Mouse (Mus musculus) cerebellum, adult (tissue): Measurements from ENCODE around the gene Tmem86a.

Experiments used
- ATAC-seq: cut with Nextera tagmentation; 2 replicates; pipeline ENCODE4 v1.9.2; 2017; ENCODE audit warnings: mild to moderate bottlenecking, moderate library complexity, mixed read lengths; ENCODE audit not compliant: insufficient number of reproducible peaks, low FRiP score, low TSS enrichment

Gene Tmem86a

DNA sequence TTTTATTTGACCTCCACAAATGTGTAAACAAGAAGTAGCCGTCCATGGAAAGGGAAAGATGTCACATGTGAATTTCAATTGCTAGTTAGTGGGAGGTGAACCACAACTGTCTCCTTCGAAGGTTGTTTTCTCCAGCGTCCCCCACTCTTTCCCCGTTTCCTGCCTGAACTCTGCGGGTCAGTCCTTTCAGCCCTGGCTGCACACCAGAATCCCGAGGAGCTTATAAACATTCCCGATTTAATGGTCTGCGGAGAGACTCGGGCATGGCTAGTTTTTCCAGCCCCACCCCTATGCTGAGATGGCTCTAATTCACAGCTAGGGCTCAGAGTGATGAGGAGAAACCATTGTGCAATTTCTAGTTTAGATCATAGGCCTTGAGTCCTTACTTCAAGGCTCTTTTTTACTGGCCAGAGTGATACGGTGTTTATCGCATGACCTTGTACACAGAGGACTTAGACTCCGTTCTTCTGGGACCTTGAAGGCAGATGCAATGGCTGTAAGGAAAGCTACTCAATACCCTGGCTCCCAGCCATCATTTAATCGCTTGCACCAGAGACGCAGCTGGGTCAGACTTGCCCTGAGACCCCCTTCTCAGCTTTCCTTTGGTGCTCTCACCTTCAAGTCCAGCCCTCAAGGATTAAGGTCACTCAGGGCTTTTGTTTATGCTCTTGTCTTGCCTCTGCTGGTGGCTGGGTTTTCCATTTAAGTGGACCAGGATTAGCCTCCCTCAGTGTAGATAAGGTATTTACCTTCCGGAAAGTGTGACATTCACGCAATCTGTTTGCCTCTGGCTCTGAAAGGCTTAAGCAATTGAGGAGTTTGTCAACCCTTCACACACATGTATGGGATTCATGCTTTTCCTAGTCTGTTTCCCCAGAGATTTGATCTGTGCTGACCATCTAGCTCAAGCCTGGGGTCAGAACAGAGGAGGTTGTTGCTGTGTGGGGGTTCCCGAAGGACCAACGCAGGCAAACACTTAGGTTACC, 23.4 kb downstream of the Tmem86a start:
- no peak for ATAC-seq

DNA sequence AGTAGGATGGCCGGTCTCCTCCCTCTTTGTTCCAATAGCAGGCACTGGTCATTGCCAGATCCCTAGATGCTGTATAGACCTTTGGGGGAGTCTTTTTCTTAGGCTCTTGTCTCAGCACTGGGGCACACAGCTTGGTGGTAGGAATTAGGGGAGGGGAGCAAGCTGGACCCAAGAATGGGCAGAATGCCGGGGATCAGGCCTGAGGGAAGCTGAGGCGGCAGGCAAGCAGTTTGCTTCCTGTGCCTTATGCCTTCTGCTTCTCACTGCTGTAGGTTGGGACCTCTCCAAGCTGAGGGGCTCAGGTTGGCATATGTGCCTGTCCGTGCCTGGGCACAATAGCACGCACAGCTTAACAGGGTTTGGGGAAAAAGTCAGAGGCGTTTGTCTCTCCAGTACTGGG, 25.8 kb downstream of the Tmem86a start:
- no peak for ATAC-seq

DNA sequence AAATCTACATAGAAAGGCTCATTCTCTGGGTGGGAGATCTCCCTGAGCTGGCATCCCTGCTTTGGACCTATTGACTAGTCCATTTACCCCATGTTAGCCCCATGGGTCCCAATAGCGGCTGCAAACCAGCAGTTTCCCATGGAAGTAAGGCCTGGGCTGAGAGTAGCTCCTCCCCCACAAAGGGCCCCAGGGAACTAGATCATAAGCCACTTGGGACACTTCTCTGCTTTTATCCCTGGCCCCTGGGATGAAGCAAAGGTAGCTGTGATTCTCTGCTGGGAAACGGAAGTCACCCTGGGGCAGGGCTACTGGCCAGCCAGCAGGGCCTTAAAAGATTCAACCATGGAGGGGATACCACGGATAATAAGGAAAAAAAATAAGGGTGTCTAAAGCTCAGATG, 26.3 kb downstream of the Tmem86a start:
- no peak for ATAC-seq

DNA sequence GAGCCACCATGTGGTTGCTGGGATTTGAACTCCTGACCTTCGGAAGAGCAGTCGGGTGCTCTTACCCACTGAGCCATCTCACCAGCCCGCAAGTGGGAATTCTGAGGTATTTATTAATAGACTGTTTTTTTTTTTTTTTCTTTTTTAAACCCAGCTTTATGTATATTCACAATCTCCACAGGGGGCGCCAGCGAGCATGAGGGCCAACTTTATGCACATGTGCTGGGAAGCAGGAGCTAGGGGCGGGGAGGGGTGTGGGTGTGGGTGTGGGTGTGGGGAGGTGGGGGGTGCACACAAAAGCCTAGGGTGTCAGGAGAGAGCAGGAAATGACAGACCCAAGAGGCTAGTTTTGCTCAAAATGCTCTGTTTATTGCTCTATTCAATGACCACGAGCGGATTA, 27.1 kb downstream of the Tmem86a start:
- ATAC-seq: no peak

DNA sequence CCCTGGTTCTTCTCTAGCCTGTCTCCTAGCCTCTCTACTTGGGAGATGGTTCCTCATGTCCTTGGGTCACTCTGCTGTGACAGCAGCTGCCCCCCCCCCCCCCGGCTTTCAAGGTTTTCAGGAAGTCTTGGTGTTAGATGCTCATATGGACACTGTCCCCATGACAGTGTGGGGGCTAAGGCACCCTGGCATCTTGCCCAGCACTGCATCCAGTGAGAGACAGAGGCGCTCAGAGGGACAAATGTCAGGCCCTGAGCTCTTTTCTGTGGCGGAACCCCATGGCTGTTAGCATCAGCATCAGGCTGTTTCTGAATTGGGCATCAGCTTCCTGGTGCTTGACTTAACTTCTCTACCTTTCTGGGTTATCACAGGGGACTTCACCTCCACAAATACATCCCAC, 30.5 kb downstream of the Tmem86a start:
- no peak for ATAC-seq

DNA sequence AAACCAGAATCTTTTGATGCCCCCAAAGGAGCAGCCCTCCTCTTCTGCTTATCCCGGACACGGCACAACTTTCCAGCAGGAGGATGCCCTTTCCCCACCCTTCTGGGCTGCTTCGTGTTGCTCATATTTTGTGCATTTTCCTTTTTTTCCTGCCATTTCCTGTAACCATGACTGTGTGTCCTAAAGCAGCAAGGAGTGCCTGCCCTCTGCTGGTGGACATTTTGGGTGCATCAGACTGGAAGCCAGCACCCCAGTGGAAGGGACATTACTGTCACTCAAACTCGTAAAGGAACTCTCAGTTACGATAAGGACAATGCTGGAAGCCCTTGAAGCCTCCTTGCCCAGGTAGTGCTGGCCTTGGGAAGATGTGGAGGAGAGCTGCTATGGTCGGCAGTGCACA, 30.9 kb downstream of the Tmem86a start:
- ATAC-seq: no peak

DNA sequence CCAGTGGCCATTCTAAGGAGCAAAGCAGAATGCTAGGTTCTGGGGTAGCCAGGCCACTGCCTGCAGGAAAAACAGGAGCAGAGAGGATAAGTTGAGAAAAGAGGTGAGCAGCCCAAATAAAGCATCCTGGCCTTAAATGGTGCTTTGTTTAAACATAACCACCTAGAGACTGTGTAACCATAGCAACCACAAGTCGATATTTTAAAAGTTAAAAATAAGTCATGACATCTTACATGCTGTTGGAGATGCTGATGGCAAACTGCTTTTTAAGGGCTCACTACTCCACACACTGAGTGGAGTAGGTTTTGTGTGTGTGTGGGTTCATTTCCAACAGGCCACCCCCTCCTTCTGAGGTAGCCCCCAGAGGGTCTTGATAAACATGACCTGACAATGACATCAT, 34.7 kb downstream of the Tmem86a start:
- ATAC-seq: no peak

DNA sequence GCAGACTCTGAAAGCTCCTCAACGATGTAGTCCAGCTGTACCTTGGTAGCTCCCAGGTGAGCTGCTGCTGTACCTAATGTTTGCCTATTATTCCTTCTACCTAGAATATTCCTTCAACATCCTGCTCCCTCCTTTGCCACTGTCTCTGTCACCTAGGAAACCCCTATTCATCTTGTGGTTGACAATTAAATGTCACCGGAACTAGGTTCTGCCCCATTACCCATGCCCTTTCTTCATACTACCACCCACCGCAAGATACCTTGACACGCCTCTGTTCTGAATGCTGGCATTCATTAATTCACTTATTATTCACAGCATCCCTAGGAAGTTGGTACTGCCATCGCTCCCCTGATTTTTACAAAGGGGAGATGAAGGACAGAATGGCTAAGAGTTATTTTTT, 43.5 kb downstream of the Tmem86a start:
- ATAC-seq: no peak

DNA sequence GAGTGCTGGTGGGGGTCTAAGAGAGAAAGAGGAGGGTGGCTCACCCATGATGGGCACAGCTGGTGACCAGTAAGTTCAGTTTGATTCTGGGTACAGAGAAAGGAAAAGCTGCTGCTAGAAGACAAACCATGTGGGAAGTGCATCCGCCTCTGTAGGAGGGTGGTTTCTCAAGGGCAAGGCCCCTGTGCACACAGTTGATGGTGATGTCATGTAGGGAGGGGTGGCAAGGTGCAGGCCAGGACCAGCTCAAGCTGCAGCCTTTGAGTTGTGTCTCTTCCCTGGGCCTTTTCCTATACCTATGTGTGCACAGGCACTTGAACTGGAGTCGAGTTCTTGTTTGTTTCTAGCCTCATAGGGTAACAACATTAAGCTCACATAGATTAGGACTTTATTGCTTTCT, 44.6 kb downstream of the Tmem86a start:
- no peak for ATAC-seq

DNA sequence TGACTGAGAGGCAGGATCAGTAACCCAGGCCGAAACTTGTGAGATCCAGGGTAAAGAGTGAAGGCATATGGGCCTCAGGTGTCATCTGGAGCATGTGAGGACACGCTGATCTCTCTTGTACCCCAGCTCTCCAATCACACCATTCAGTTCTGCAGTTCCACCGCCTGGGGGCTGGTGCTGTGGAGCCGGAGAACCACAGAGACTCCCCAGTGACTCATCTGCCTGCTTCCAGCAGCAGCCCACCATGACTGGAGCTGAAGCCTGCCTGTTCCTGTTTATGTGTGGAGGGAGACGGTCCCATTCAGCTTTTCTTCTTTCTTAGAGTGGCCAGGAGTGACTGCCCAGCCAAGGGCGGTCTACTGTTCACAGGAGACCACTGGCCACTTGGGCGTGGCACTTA, 47.6 kb downstream of the Tmem86a start:
- no peak for ATAC-seq

DNA sequence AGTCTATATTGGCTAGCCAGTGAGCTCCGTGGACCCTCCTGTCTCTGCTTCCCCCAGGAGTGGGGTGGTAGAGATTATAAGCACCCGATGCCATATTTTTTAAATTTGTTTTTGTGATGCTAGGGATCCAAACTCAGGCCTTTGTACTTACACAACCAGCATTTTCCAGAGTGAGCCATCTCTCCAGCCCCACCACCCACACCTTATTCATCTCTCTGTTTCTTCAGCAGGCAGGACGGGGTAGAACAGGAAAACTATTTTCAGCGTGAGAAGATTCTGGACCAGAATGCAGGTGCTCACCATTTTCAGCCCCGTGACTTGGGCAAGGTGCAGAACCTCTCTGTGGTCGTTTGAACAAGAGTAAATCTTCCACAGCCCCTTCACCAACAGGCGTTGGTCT, 48.9 kb downstream of the Tmem86a start:
- no peak for ATAC-seq

DNA sequence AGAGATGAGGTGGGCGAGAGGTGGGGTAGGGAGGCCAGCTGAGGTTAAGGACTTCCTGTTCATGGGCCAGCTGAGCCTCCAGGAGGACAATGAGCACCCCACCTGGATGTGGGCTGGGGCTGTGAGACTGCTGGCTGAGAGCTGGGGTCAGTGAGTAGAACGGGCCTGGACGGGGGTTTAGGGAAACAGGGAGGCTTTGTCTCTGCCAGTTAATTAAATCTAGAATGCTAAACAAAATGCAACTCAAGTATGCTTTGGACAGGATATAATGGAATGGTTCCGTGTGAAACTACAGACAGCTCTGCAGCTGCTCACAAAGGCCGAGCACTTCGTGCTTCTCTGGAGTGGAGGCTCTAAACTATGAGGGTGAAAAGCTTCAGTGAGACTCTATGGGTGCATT, 50.2 kb downstream of the Tmem86a start:
- ATAC-seq: no peak

DNA sequence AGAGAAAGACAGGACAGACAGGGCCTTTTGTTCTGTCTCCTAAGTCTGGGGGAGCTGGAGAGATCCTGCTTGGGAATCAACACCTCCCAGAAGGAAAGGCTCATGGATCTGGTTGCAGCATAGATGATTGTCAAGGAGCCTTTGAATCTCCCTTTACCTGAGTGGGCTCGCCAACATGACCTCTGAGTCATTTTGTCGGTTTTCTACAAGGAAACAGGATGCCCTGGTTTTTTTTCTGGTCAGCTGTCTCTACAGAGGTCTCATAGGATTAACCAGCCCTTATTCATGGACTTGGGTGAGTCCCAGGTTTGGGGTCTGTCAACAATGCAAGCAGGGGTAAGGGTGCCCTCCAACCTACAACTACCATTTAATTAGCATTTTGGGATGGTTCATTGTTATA, 52.6 kb downstream of the Tmem86a start:
- ATAC-seq: no peak

DNA sequence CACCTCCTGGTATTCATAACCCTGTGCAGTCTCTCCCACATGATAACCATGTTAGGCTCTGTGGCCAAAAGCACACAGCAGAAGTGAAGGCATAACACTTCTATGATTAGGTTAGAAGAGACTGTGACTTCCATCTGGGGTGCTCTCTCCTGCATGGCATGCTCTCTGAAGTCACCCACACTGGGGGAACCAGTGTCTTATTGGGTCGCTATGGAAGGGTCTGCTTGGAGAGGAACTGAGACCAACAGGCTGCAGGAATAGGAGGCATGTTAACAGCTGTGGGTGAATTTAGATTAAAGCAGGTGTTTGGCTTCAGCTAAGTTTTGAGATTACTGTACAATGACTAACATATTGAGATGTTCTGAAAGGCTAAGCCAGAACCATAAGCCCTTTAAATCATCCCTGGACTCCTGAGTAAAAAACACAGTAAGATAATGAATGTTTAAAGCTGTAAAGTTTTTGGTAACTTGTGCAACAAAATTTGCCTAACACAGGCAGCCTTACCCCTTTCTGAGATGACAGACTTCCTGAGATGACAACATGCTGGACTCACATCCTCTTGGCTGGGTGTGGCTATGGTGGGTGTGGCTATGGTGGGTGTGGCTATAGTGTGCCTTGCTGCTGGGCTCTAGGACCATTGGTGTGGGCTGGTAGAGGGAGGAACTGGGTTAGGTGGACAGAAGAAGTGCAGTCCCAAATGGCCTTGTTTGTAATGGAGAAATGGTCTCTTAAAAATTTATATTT, 53.4 kb downstream of the Tmem86a start:
- ATAC-seq: no peak
